Mouse (Mus musculus) hindbrain, postnatal 0 days (tissue): ENCODE measurements around the gene Palld. TPM values are rescaled to one million over a fixed set of nuclear protein-coding genes. Genes with fewer than 3 reads are reported as not detected.

Source experiments
- ATAC-seq: fragments of 200-750 bp; cut with Nextera tagmentation; 2 replicates; pipeline ENCODE4 v1.8.0; 2017; ENCODE audit warnings: mild to moderate bottlenecking, moderate TSS enrichment, moderate library complexity
- DNase-seq: peaks from one replicate; pipeline ENCODE4 v3.0.0-alpha.2; 2015; ENCODE audit warnings: low spot score
- H3K27ac ChIP-seq: fragments of 300-500 bp; sonication (generic); 2 replicates; pipeline ENCODE4 v1.5.1; 2014; ENCODE audit warnings: mild to moderate bottlenecking
- H3K27me3 ChIP-seq: fragments of 300-500 bp; sonication (generic); 2 replicates; pipeline ENCODE4 v1.6.1; 2014; ENCODE audit warnings: low read length, mixed read lengths; ENCODE audit not compliant: insufficient read depth
- H3K36me3 ChIP-seq: fragments of 300-500 bp; sonication (generic); 2 replicates; pipeline ENCODE4 v1.6.1; 2014; ENCODE audit warnings: low read length, mixed read lengths; ENCODE audit not compliant: insufficient read depth
- H3K4me1 ChIP-seq: fragments of 300-500 bp; sonication (generic); 2 replicates; pipeline ENCODE4 v1.6.1; 2014; ENCODE audit warnings: antibody characterized with exemption, low read length, mixed read lengths; ENCODE audit not compliant: insufficient read depth
- H3K4me2 ChIP-seq: fragments of 300-500 bp; sonication (generic); 2 replicates; pipeline ENCODE4 v1.6.1; 2014; ENCODE audit warnings: low read depth, mild to moderate bottlenecking, low read length, moderate library complexity, mixed read lengths
- H3K4me3 ChIP-seq: fragments of 300-500 bp; sonication (generic); 2 replicates; pipeline ENCODE4 v1.5.1; 2014; ENCODE audit warnings: low read length
- H3K9ac ChIP-seq: fragments of 300-500 bp; sonication (generic); replicated peaks from 2 replicates; pipeline ENCODE4 v1.6.1; 2014; ENCODE audit warnings: mild to moderate bottlenecking, low read length, moderate library complexity, mixed read lengths
- H3K9me3 ChIP-seq: fragments of 300-500 bp; sonication (generic); 2 replicates; pipeline ENCODE4 v1.6.1; 2016; ENCODE audit warnings: low read length, mixed read lengths
- CTCF ChIP-seq: IDR thresholded peaks from 2 replicates; pipeline ENCODE4 v1.5.1; 2016; ENCODE audit warnings: antibody characterized with exemption, control low read depth, low read depth
- WGBS: fragments of 180-500 bp; shearing (Covaris S2); extraction: QIAGEN DNeasy Blood & Tissue Kit; methylation state at CpG from one replicate; pipeline ENCODE4 v1.1.7; 2014; 5-methylcytosine and 5-hydroxymethylcytosine counted together
- polyA plus RNA-seq: library from polyadenylated mRNA; unstranded; fragments of >200 nt; fragmentation: Nextera tagmentation; extraction: Ambion mirVana; gene quantifications from 2 replicates; pipeline ENCODE4 v1.2.1, GENCODE M21; 2015
- total RNA-seq: library from RNA; depleted of rRNA; stranded (reverse); fragments of >200 nt; gene quantifications from 2 replicates; pipeline ENCODE4 v1.2.3, GENCODE M21; 2014

Gene Palld
- total and polyA plus RNA-seq, 2 experiments from 2014 or later = 3.5 to 14.0 TPM

GRCm38 (mm10) chr8:61550006-61550748 lies 352.3 kb downstream of the Palld start:
- no peaks in the 10 kb centered on the region for H3K27me3 ChIP-seq
- H3K4me3 ChIP-seq = peak overlapping the region; percentile 8; the same call in 1 of the 2 replicates
- peaks cover 4% of the 10 kb centered on the region; the same call in 1 of the 2 replicates for H3K9me3 ChIP-seq
- peak overlapping the region; percentile 25; the same call in 1 of the 2 replicates for H3K4me2 ChIP-seq
- H3K9ac ChIP-seq = no peak overlapping the region
- no peaks in the 10 kb centered on the region for H3K4me1 ChIP-seq
- 39% methylated on average over 27 of the region's 27 CpGs for WGBS
- no peaks in the 10 kb centered on the region for H3K36me3 ChIP-seq
- DNase-seq = no peak
- TF ChIP-seq CTCF = peak; percentile 61
- no peak for ATAC-seq
- H3K27ac ChIP-seq = no peak overlapping the region

GRCm38 (mm10) chr8:61549585-61549984 lies 352.9 kb downstream of the Palld start:
- TF ChIP-seq CTCF = no peak
- no peak overlapping the region for H3K27ac ChIP-seq
- no peaks in the 10 kb centered on the region for H3K36me3 ChIP-seq
- peaks cover 4% of the 10 kb centered on the region; the same call in 1 of the 2 replicates for H3K9me3 ChIP-seq
- H3K27me3 ChIP-seq = no peaks in the 10 kb centered on the region
- peak; percentile 40; the same call in 1 of the 2 replicates for ATAC-seq
- H3K9ac ChIP-seq = no peak overlapping the region
- H3K4me2 ChIP-seq = peak overlapping the region; percentile 25; the same call in 1 of the 2 replicates
- no peak for DNase-seq
- H3K4me1 ChIP-seq = no peaks in the 10 kb centered on the region
- 61% methylated on average over 41 of the region's 41 CpGs for WGBS
- H3K4me3 ChIP-seq = no peak overlapping the region

- Histone ChIP-seq H3K27ac (no peak overlapping the region), H3K9me3 (no peaks in the 10 kb centered on the region), H3K4me3 (no peak overlapping the region), H3K4me2 (no peak overlapping the region), H3K9ac (no peak overlapping the region), H3K27me3 (no peaks in the 10 kb centered on the region), H3K36me3 (no peaks in the 10 kb centered on the region), H3K4me1 (no peaks in the 10 kb centered on the region)
- ATAC-seq (peak; percentile 76), DNase-seq (peak; percentile 94)
- WGBS = 45% methylated on average over 7 of the region's 7 CpGs
- TF ChIP-seq CTCF = peak; percentile 99
These were observed 362.5 kb downstream of the Palld start for GRCm38 (mm10) chr8:61539828-61540500.

- H3K9ac ChIP-seq = no peak overlapping the region
- H3K4me3 ChIP-seq = no peak overlapping the region
- no peaks in the 10 kb centered on the region for H3K27me3 ChIP-seq
- DNase-seq (no peak), ATAC-seq (no peak)
- no peaks in the 10 kb centered on the region for H3K4me1 ChIP-seq
- no peaks in the 10 kb centered on the region for H3K9me3 ChIP-seq
- H3K4me2 ChIP-seq = no peak overlapping the region
- H3K36me3 ChIP-seq = no peaks in the 10 kb centered on the region
- no peak overlapping the region for H3K27ac ChIP-seq
- WGBS = 84% methylated on average over 5 of the region's 5 CpGs
- no peak for TF ChIP-seq CTCF
These were observed 365.0 kb downstream of the Palld start for GRCm38 (mm10) chr8:61537471-61537870.

- TF ChIP-seq CTCF = no peak
- DNase-seq (peak; percentile 33), ATAC-seq (no peak)
- WGBS = 67% methylated on average over 11 of the region's 11 CpGs
- H3K36me3 ChIP-seq = no peaks in the 10 kb centered on the region
- no peak overlapping the region for H3K4me2 ChIP-seq
- H3K9ac ChIP-seq = no peak overlapping the region
- H3K4me1 ChIP-seq = no peaks in the 10 kb centered on the region
- H3K4me3 ChIP-seq = no peak overlapping the region
- no peaks in the 10 kb centered on the region for H3K27me3 ChIP-seq
- H3K9me3 ChIP-seq = no peaks in the 10 kb centered on the region
- H3K27ac ChIP-seq = no peak overlapping the region
These were observed 367.0 kb downstream of the Palld start for GRCm38 (mm10) chr8:61535472-61535871.

GRCm38 (mm10) chr8:61533356-61533926 lies 369.0 kb downstream of the Palld start:
- 47% methylated on average over 16 of the region's 16 CpGs for WGBS
- Histone ChIP-seq H3K4me2 (no peak overlapping the region), H3K9ac (no peak overlapping the region), H3K4me3 (no peak overlapping the region), H3K36me3 (no peaks in the 10 kb centered on the region), H3K27me3 (no peaks in the 10 kb centered on the region), H3K9me3 (no peaks in the 10 kb centered on the region), H3K4me1 (no peaks in the 10 kb centered on the region), H3K27ac (no peak overlapping the region)
- ATAC-seq (no peak), DNase-seq (no peak)
- TF ChIP-seq CTCF = no peak
